Mouse (Mus musculus): ENCODE measurements around the gene Als2.

Als2 gene

GRCm38 (mm10) chr1:59236856-59237441 lies at the start of gene Als2:
Als2 (minus strand) TSS chr1:59237231.
- peak; percentile 98 to 99 for DNase-seq

DNA sequence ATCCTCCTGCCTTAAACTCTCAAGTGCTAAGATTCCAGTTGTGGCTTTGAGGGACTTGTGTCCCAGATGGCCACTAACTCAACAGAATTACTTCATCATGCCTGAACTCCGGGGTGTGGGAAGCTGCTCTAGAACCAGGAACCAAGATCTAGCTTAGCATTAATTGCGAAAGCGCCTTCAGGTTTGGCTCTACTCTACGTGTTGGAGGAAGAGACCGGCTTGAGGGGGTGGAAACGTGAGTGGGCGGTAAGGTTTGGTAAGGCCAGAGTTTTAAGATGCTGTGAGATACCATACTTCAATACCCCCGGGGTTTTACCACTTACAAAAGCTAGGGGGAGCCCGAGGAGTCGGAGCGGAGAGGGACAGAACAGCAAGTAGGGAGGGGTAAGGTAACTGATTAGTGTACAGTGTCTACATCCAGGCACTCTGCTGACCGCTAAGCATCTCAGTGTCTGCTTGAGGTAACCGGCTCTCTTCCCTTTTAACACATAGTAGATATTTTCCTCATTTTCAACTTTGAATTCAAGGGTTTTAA lies 49.4 kb upstream of the Als2 start:
- DNase-seq: no peak

- DNase-seq: no peak
Measured at GRCm38 (mm10) chr1:59285880-59286279, 48.8 kb upstream of the Als2 start.

- DNase-seq: no peak
Measured at GRCm38 (mm10) chr1:59272189-59272588, 35.2 kb upstream of the Als2 start.

DNA sequence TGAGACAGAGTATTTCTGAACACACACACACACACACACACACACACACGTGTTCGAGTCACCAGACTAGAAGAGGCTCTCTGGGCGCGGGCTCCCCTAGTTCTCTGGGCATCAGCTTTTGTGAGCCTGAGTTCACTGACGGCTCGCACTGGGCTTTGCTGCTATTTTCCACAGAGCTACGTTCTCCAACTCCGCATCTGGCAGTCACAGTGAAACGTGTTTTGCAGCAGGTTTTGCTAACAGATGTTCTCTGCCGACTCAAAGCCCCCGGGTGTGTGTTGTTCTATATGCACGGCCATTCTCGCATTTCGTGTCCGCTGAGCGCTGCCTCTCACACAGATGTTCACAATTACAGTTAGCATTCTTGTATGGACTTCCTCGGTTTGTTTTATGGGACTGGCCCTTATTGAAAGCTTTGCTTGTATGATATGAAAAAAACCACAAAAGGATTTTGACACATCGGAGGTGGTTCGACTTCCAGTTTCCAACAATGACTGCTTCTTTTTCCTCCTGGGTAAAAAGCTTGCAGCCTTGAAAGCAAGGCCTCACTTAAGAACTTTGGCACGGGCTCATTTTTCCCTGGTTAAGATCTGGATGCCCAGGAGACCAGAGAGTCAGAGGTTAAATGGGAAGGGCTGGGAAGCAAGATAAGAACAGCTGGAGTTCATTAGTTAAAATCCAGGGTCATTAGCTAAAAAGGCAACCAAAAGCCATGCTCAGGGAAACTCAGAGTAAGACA lies 33.1 kb upstream of the Als2 start:
- DNase-seq: peak in 1 of 2 experiments; percentile 26

- DNase-seq: no peak
Measured at GRCm38 (mm10) chr1:59269466-59269865, 32.4 kb upstream of the Als2 start.

- DNase-seq: no peak
Measured at GRCm38 (mm10) chr1:59268931-59269330, 31.9 kb upstream of the Als2 start.

GRCm38 (mm10) chr1:59257736-59258135 lies 20.7 kb upstream of the Als2 start:
- DNase-seq: no peak

- DNase-seq: peak; percentile 12 to 40
Measured at GRCm38 (mm10) chr1:59256751-59257231, 19.8 kb upstream of the Als2 start, which contains the start of gene Cdk15. Cdk15 (plus strand) TSS chr1:59256906.

- no peak for DNase-seq
Measured at GRCm38 (mm10) chr1:59253301-59253909, 16.4 kb upstream of the Als2 start.

GRCm38 (mm10) chr1:59252762-59253161 lies 15.7 kb upstream of the Als2 start:
- DNase-seq: peak; percentile 54 to 62

GRCm38 (mm10) chr1:59247602-59248001 lies 10.6 kb upstream of the Als2 start:
- DNase-seq: peak; percentile 62 to 70

- DNase-seq: no peak
Measured at GRCm38 (mm10) chr1:59243770-59244169, 6.7 kb upstream of the Als2 start.

DNA sequence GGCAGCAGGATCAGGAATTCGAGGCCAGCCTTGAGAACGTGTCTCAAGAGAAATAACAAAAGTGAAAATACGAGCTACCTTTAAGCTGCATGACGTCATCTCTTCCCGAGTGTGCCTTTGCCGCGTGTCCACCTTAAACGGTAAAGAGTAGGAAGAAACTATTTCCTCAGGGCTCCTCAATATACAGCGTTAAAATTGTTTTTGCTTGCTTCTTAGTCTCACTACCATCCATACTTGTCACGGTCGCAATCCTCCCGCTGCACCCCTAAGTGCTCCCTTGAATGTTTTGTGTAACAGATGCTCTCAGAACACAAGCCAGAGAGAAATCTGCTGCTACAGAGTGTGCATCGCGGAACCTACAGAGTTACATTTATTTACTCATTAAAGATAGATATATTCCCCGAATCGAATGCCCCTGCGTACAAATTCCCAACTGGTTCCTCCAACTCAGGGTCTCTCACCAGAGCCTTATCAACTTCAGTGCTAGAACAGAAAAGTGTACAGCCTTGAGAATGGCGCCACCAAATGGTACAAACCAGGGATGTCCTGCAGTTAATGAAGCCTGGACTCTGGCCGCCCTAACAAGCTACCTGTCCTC lies 682 bp upstream of the Als2 start:
- DNase-seq: peak; percentile 82 to 88

- no peak for DNase-seq
Measured at GRCm38 (mm10) chr1:59229187-59229586, 7.8 kb downstream of the Als2 start.

GRCm38 (mm10) chr1:59228552-59228951 lies 8.5 kb downstream of the Als2 start:
- no peak for DNase-seq

DNA sequence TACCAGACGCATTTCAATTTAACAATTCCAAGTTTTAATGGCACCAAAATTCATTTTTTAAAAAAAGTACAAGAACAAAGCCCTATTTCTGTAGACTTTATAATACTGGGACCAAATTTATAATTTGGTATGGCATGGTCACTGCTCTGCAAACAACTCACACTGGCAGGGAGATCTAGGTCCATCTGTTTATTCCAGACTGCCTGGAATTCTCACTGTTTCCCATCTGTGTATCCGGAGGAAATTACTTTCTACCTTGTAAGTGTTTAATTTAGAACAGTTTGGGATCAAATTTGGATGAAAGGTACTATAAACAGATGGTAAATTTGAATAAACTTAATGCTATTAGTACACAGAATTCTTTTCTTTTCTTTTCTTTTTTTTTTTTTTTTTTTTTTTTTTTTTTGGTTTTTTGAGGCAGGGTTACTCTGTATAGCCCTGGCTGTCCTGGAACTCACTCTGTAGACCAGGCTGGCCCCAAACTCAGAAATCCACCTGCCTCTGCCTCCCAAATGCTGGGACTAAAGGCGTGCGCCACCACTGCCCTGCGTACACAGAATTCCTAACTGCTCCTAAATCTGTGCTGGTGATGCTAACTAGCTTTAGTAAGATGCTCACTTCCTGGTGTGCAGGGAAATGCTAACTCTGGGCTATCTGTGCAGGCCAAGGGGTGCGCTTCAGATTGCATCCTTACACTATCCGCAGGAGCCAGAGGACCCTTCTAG lies 14.8 kb downstream of the Als2 start:
- DNase-seq: no peak

- DNase-seq: no peak
Measured at GRCm38 (mm10) chr1:59221591-59221990, 15.4 kb downstream of the Als2 start.

GRCm38 (mm10) chr1:59220371-59220770 lies 16.7 kb downstream of the Als2 start:
- no peak for DNase-seq

GRCm38 (mm10) chr1:59215446-59215845 lies 21.6 kb downstream of the Als2 start:
- DNase-seq: no peak

- DNase-seq: no peak
Measured at GRCm38 (mm10) chr1:59212951-59213350, 24.1 kb downstream of the Als2 start.

GRCm38 (mm10) chr1:59212076-59212779 lies 24.8 kb downstream of the Als2 start:
- DNase-seq: peak; percentile 50 to 78
